Mouse (Mus musculus): Measurements from ENCODE around the gene B4galt4. TPM values are rescaled to one million over a fixed set of nuclear protein-coding genes. Genes with fewer than 3 reads are reported as not detected.

B4galt4 gene
- polyA plus RNA-seq, 1 experiment, result 17.1 TPM

- Histone ChIP-seq H3K9me3 (replicated peaks; ENCODE audit: control insufficient read depth, insufficient read depth, low read length, poor library complexity, severe bottlenecking) (no peaks in the 10 kb centered on the region), H3K36me3 (ENCODE audit: control insufficient read depth, insufficient read depth, low read length, poor library complexity, severe bottlenecking) (no peaks in the 10 kb centered on the region), H3K9ac (ENCODE audit: low read depth, poor library complexity, severe bottlenecking) (no peak overlapping the region)
These were observed 18.8 kb downstream of the B4galt4 start for GRCm38 (mm10) chr16:38760834-38761375.

DNA sequence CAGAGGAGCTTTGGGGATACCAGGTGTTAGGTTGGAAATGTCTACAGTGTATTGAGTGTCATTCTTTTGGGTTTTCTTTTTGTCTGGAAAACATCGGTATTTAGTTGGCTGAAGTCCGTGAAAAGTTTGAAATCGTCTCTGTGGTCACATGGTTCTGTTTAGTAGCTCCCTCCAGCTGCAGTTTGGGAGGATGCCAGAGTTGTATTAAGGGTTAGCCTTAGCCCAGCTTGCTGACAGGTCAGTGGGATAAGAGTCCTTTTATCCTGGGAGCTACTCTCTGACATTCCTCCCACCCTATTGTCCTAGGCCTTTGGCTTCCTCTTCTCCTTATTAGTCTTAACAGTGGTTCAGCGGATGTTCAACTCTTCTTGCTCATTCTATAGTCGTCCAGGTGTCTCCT, 19.9 kb downstream of the B4galt4 start:
- no peak overlapping the region for H3K27ac ChIP-seq (ENCODE audit: insufficient read depth, low read length)
- H3K9ac ChIP-seq (ENCODE audit: low read depth, poor library complexity, severe bottlenecking), result no peak overlapping the region
- no peaks in the 10 kb centered on the region for H3K27me3 ChIP-seq (ENCODE audit: control insufficient read depth, insufficient read depth, low read length, poor library complexity, severe bottlenecking)
- no peak overlapping the region for H3K4me3 ChIP-seq (ENCODE audit: low read depth, low read length)
- H3K9me3 ChIP-seq (replicated peaks; ENCODE audit: control insufficient read depth, insufficient read depth, low read length, poor library complexity, severe bottlenecking), result no peaks in the 10 kb centered on the region
- H3K36me3 ChIP-seq (ENCODE audit: control insufficient read depth, insufficient read depth, low read length, poor library complexity, severe bottlenecking), result no peaks in the 10 kb centered on the region
- TF ChIP-seq CTCF (IDR thresholded peaks at IDR 0.05; ENCODE audit: low read depth, low read length) (no peak), EP300 (IDR thresholded peaks at IDR 0.05; ENCODE audit: insufficient read depth, low read depth, low read length) (no peak), POLR2A (IDR thresholded peaks at IDR 0.05; ENCODE audit: insufficient read depth, low read length) (no peak)
- peaks cover 2% of the 10 kb centered on the region for H3K4me1 ChIP-seq (ENCODE audit: control insufficient read depth, insufficient read depth, low read length)

More at GRCm38 (mm10) chr16:38760834-38761375, 18.8 kb downstream of the B4galt4 start:
- H3K4me3 ChIP-seq (ENCODE audit: low read depth, low read length), result no peak overlapping the region
- H3K27me3 ChIP-seq (ENCODE audit: control insufficient read depth, insufficient read depth, low read length, poor library complexity, severe bottlenecking), result no peaks in the 10 kb centered on the region
- peaks cover 2% of the 10 kb centered on the region for H3K4me1 ChIP-seq (ENCODE audit: control insufficient read depth, insufficient read depth, low read length)
- H3K27ac ChIP-seq (ENCODE audit: insufficient read depth, low read length), result no peak overlapping the region
- no peak for TF ChIP-seq POLR2A (IDR thresholded peaks at IDR 0.05; ENCODE audit: insufficient read depth, low read length)
- no peak for TF ChIP-seq EP300 (IDR thresholded peaks at IDR 0.05; ENCODE audit: insufficient read depth, low read depth, low read length)

GRCm38 (mm10) chr16:38762401-38762800, 20.3 kb downstream of the B4galt4 start:
- H3K4me1 ChIP-seq (ENCODE audit: control insufficient read depth, insufficient read depth, low read length), result peaks cover 2% of the 10 kb centered on the region
- H3K36me3 ChIP-seq (ENCODE audit: control insufficient read depth, insufficient read depth, low read length, poor library complexity, severe bottlenecking), result no peaks in the 10 kb centered on the region
- no peak overlapping the region for H3K9ac ChIP-seq (ENCODE audit: low read depth, poor library complexity, severe bottlenecking)
- H3K27ac ChIP-seq (ENCODE audit: insufficient read depth, low read length), result no peak overlapping the region
- H3K4me3 ChIP-seq (ENCODE audit: low read depth, low read length), result no peak overlapping the region
- TF ChIP-seq CTCF (IDR thresholded peaks at IDR 0.05; ENCODE audit: low read depth, low read length) (no peak), POLR2A (IDR thresholded peaks at IDR 0.05; ENCODE audit: insufficient read depth, low read length) (no peak), EP300 (IDR thresholded peaks at IDR 0.05; ENCODE audit: insufficient read depth, low read depth, low read length) (no peak)
- no peaks in the 10 kb centered on the region for H3K9me3 ChIP-seq (replicated peaks; ENCODE audit: control insufficient read depth, insufficient read depth, low read length, poor library complexity, severe bottlenecking)
- no peaks in the 10 kb centered on the region for H3K27me3 ChIP-seq (ENCODE audit: control insufficient read depth, insufficient read depth, low read length, poor library complexity, severe bottlenecking)

- Histone ChIP-seq H3K27ac (ENCODE audit: insufficient read depth, low read length) (no peak overlapping the region), H3K4me1 (ENCODE audit: control insufficient read depth, insufficient read depth, low read length) (no peaks in the 10 kb centered on the region), H3K4me3 (ENCODE audit: low read depth, low read length) (no peak overlapping the region), H3K9ac (ENCODE audit: low read depth, poor library complexity, severe bottlenecking) (no peak overlapping the region), H3K27me3 (ENCODE audit: control insufficient read depth, insufficient read depth, low read length, poor library complexity, severe bottlenecking) (no peaks in the 10 kb centered on the region), H3K36me3 (ENCODE audit: control insufficient read depth, insufficient read depth, low read length, poor library complexity, severe bottlenecking) (no peaks in the 10 kb centered on the region), H3K9me3 (replicated peaks; ENCODE audit: control insufficient read depth, insufficient read depth, low read length, poor library complexity, severe bottlenecking) (no peaks in the 10 kb centered on the region)
- TF ChIP-seq CTCF (IDR thresholded peaks at IDR 0.05; ENCODE audit: low read depth, low read length), result no peak
- TF ChIP-seq EP300 (IDR thresholded peaks at IDR 0.05; ENCODE audit: insufficient read depth, low read depth, low read length), result no peak
- TF ChIP-seq POLR2A (IDR thresholded peaks at IDR 0.05; ENCODE audit: insufficient read depth, low read length), result no peak
These were observed 21.4 kb downstream of the B4galt4 start for GRCm38 (mm10) chr16:38763508-38763907.

GRCm38 (mm10) chr16:38766671-38767070, 24.6 kb downstream of the B4galt4 start:
- TF ChIP-seq EP300 (IDR thresholded peaks at IDR 0.05; ENCODE audit: insufficient read depth, low read depth, low read length) (no peak), POLR2A (IDR thresholded peaks at IDR 0.05; ENCODE audit: insufficient read depth, low read length) (no peak), CTCF (IDR thresholded peaks at IDR 0.05; ENCODE audit: low read depth, low read length) (no peak)
- no peak overlapping the region for H3K4me3 ChIP-seq (ENCODE audit: low read depth, low read length)
- H3K36me3 ChIP-seq (ENCODE audit: control insufficient read depth, insufficient read depth, low read length, poor library complexity, severe bottlenecking), result no peaks in the 10 kb centered on the region
- no peak overlapping the region for H3K9ac ChIP-seq (ENCODE audit: low read depth, poor library complexity, severe bottlenecking)
- no peak overlapping the region for H3K27ac ChIP-seq (ENCODE audit: insufficient read depth, low read length)
- H3K9me3 ChIP-seq (replicated peaks; ENCODE audit: control insufficient read depth, insufficient read depth, low read length, poor library complexity, severe bottlenecking), result no peaks in the 10 kb centered on the region
- H3K4me1 ChIP-seq (ENCODE audit: control insufficient read depth, insufficient read depth, low read length), result no peaks in the 10 kb centered on the region
- no peaks in the 10 kb centered on the region for H3K27me3 ChIP-seq (ENCODE audit: control insufficient read depth, insufficient read depth, low read length, poor library complexity, severe bottlenecking)

- TF ChIP-seq POLR2A (IDR thresholded peaks at IDR 0.05; ENCODE audit: insufficient read depth, low read length) (no peak), EP300 (IDR thresholded peaks at IDR 0.05; ENCODE audit: insufficient read depth, low read depth, low read length) (no peak), CTCF (IDR thresholded peaks at IDR 0.05; ENCODE audit: low read depth, low read length) (no peak)
- Histone ChIP-seq H3K9ac (ENCODE audit: low read depth, poor library complexity, severe bottlenecking) (no peak overlapping the region), H3K9me3 (replicated peaks; ENCODE audit: control insufficient read depth, insufficient read depth, low read length, poor library complexity, severe bottlenecking) (no peaks in the 10 kb centered on the region), H3K4me1 (ENCODE audit: control insufficient read depth, insufficient read depth, low read length) (no peaks in the 10 kb centered on the region), H3K27ac (ENCODE audit: insufficient read depth, low read length) (no peak overlapping the region), H3K36me3 (ENCODE audit: control insufficient read depth, insufficient read depth, low read length, poor library complexity, severe bottlenecking) (no peaks in the 10 kb centered on the region), H3K27me3 (ENCODE audit: control insufficient read depth, insufficient read depth, low read length, poor library complexity, severe bottlenecking) (no peaks in the 10 kb centered on the region), H3K4me3 (ENCODE audit: low read depth, low read length) (no peak overlapping the region)
These were observed 25.7 kb downstream of the B4galt4 start for GRCm38 (mm10) chr16:38767761-38768160.

Data from ES-Bruce4 (cell line).